Mouse (Mus musculus) layer of hippocampus, adult 9-11 months (tissue): ENCODE measurements around the gene Fbrs.
"Not testable (repeated sequence)": the region's sequence is repeated elsewhere in the genome, so short reads cannot be mapped to it uniquely, and the experiment has no call there.

ENCODE experiments used
- DNase-seq: peaks from one replicate; pipeline ENCODE4 v3.0.0; 2022

The Fbrs gene

DNA sequence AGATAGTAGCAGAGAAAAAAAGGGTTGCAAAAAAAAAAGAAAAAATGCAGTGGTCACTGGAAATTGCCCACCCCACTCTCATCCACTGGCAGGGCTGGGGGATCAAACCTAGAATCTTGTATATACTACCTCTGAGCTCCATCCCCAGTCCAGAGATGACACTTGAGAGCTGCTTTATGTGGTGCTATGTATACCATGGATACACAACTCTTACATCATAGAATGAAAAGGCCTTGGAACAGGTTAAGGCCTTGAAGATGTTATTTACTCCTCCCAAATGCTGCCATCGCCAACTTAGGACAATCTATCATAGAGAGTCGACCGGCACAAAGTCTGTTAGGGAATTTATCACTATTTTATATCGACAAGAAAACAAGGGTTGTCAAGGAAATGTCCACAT, 2.1 kb upstream of the Fbrs start:
- no peak for DNase-seq

DNA sequence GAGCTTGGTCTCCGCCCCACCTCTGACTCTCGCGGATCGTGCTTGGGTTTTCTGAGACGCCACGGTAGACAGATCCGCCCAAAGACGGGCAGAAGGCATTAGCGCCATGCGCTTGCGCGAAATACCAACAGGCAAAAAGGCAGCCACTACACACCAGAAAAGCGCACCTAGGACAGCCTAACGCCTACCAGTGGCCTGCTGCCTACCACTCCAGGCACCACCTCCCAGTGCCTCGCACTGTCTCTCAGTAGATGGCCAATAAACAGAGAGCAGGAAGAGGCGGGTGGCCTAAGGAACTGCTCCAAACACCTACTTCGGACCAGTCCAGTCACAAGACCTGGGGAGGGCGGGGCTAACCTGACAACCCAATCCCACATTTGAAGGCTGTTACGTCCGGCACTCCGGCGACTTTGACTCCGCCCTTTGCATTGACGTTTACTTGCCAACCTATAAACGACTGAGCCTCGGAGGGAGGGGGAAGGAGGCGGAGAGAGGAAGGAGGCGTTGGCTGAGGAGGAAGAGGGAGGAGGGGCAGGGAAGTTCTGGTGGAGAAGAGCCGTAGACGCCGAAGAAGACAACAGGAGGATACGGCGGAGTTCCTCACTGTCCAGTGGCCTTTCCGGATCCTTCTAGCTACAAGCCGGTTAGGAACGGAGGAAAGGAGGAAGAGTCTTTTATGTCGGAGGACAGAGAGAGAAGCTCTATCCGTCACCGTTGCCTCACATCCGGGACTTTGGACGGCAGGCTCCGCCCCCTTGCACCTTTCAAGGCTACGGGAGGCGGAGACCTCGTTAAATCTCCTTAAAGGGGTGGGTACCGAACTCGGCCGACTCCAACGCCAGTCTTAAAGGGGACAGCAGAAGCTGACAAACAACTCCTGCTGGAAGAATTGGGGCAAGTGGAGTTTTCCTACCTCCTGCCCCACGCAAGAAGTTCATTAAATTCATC, 1.0 kb upstream of the Fbrs start:
- DNase-seq = peak; percentile 100

DNA sequence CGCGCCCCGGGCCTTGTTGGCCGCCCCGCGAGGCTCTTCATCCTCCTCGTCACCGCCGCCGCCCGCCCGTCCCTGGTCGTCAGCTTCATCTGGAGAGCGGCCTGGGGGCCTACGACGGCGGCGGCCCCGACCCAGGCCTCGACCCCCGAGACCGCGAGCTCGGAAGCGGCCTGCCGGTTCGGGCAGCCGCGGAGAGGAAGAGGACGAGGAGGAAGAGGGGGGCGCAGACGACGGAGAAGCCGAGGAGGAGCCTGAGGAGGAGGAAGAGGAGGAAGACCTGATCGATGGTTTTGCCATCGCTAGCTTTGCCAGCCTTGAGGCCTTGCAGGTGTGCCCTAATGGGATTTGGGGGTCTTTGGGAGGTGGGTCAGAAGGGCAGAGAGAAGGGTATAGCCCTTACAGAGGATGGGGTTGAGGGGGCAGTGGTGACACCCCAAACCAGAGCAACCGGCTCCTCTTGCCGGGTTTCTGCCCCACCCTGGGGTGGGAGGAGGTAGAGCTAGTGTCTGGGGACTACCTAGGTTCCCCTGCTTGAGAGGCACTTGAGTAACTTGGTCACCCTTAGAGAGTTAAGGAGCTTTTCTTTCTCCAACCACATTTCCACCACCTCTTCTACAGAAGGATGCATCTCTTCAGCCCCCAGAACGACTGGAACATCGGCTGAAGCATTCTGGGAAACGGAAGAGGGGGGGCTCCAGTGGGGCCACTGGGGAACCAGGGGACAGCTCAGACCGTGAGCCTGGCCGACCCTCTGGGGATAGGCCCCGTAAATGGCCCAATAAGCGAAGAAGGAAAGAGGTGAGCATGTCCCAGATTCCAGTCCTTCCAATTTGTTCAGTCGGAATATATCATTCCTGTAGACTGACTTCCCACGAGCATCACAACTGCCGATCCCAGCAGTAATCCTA, 573 bp downstream of the Fbrs start:
- DNase-seq = no peak

DNA sequence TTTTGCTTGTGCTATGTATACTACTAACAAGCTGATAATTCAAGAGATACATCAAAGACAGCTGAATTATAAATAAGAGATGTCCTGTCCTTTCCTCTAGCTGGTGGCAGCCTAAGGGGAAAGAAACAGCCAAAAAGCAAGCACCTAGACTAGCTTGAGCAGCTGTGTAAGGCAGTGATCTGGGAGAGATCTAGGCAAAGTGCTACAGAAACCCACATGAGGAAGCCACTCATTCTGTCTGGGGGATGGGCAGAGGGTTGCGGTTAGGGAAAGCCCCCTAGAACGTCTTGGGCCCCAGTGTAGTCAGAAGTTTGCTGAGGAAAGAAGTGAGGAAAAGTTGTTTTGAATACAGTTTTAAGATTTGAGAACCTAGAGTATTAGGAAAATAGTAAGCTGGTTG, 1.3 kb downstream of the Fbrs start:
- DNase-seq = peak; percentile 32

DNA sequence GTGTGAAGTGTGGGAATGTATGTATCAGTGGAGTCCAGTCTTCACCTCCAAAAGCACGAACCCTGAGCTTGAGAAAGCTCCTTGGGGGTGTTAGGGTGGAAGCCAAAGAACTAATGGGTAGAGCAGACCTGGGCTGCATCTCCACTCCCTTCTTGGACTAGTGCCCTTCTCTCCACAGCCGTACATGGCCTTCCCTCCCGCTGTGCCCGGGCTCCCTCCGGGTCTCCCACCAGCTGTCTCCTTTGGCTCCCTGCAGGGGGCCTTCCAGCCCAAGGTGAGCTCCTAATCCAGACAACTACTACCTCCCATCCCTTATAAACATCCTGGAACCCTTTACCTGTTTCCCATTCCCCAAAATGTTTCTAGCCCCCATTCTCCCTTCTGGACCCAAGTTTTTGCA, 6.4 kb downstream of the Fbrs start:
- no peak for DNase-seq

DNA sequence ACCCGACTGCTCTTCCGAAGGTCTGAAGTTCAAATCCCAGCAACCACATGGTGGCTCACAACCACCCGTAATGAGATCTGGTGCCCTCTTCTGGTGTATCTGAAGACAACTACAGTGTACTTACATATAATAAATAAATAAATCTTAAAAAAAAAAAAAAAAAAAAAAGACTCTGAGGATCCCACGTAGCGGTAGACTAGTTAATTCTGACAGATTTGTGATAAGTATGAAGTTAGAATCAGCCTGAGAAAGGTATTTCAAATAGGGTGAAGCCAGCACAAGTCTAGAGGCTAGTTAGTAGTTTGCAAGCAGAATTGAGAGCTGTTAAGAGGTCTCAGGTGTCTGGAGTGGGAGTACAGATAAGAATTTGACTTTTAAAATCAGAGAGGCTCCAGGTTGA, 9.4 kb downstream of the Fbrs start:
- not testable (repeated sequence) for DNase-seq

DNA sequence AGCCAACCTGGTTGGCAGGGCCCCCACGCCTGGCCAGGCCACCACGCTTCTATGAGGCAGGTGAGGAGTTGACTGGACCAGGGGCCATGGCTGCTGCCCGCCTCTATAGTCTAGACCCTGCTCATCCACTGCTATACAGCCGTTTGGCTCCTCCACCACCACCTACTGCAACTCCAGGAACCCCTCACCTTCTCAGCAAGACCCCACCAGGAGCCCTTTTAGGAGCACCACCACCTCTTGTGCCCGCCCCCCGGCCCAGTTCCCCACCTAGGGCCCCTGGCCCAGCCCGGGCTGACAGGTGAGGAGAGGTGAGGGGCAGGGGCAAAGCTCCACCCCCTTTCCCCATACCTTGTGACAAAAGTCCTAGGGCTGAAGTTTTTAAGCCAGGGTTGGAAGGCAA, 11.0 kb downstream of the Fbrs start:
- DNase-seq = no peak

DNA sequence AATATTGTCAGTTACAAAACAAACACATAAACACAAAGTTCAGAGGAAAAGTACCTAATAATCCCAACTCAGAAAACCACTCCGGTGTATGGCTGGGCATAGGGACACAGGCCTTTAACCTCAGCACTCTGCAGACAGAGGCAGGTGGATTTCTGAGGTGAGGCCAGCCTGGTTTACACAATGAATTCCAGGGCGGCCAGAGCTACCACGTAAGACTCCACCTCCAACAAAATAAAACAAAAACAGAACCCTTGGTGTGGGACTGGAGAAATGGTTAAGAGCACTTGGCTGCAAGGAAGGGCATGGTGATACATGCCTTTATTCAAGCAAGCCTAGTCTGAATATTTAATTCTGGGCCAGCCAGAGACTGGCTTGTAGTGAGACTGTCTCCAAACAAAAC, 12.8 kb downstream of the Fbrs start:
- no peak for DNase-seq

DNA sequence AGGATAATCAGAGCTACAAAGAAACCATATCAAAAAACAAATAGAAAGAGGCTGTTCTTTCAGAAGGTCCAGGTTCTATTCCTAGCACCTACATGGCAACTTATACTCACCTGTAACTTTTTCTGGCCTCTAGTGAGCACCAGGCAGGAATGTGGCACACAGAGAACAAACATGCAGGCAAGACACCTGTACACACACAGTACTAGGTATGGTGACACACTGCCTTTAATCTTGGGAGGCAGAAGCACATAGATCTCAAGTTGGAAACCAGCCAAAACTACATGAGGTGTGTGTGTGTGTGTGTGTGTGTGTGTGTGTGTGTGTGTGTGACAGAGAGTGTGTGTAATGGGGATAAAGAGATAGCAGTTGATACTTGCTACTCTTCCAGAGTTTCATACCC, 15.6 kb downstream of the Fbrs start:
- no peak for DNase-seq

DNA sequence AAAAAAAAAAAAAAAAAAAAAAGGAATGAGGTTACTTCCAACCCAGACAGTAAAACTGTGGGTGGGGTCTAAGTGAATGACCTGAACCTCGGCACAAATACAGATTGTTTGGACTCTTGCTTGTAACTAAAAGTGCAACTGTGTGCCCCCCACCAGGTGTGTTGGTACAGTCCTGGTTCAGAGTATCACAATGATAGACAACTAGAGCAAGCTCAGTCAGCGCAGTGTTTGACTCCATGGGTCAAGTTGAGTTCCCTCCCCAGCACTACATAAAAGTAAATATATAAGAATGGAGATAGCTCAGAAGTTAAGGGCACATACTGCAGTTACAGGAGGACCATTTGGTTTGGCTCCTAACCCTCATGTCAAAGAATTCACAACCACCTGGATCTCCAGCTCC, 18.4 kb downstream of the Fbrs start:
- no peak for DNase-seq

DNA sequence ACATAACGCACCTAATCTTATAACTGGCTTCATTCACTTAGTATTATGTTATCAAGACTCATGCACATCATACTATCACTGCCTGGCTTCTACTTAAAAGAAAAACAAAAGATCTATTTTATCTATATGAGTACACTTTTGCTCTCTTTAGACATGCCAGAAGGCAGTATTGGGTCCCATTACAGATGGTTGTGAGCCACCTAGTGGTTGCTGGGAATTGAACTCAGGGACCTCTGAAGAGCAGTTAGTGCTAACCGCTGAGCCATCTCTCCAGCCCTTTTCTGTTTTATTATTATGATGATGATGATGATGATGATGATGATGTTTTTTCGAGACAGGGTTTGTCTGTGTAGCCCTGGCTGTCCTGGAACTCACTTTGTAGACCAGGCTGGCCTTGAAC, 19.4 kb downstream of the Fbrs start:
- no peak for DNase-seq

DNA sequence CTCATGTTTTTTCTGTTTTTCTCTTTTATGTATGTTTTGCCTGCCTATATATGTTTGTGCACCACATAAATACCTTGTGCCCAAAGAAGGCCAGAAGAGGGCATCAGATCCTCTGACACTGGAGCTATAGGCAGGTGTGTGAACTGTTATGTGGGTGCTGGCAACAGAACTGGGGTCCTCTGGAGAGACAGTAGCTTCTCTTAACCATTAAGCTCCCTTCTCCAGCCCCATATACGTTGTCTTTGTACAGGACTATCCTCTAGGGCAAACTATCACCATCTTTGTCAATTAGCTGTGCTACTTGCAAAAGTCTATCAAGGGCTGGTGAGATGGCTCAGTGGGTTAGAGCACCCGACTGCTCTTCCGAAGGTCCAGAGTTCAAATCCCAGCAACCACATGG, 29.3 kb downstream of the Fbrs start:
- no peak for DNase-seq

DNA sequence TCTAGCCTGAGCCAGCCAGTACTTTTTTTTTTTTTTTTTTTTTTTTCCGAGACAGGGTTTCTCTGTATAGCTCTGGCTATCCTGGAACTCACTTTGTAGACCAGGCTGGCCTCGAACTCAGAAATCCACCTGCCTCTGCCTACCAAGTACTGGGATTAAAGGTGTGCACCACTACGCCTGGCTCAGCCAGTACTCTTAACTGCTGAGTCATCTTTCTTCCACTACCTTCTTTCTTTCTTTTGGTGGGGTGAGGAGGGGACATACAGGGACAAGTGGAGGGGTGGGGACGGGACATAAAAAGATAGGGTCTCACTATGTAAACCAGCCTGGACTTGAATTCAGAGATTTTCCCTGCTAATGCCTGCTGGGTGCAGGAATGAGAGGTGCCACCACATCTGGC, 30.8 kb downstream of the Fbrs start:
- not testable (repeated sequence) for DNase-seq

DNA sequence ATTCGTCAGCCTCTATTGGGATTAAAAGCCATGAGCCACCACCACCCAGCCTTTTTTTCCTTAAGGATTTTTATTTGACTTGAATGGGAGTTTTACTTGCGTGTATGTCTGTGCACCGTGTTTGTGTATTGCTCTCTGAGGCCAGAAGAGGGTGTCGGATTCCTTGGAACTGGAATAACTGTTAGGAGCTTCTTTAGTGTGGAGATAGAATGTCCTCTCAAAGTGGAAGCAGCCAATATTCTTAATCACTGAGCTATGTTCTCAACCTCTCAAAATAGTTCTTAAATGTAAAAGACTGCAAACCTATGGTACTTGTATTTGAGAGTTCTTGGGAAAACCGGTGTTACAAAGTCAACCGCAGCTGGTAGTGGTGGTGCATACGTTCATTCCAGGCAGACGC, 32.2 kb downstream of the Fbrs start:
- no peak for DNase-seq

DNA sequence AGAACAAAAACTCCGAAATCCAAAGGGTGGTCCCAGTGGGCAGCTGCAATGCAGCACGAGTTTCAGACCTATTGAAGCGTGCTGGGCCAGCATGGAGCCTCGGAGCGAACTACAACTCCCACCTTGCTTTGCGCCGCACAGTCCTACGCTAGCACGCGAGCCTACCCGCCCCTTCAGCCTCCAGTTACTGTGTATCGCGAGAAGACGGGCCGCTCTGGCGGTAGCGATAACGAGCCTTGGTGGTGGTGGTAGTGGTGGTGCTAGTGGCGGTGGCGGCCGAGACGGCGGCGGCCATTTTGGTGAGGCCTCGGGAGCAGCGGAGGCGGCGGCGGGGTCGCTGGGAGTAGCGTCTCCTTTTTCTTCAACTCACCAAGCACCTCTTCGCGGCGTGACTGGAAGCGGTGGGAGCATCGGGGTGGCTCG, 32.8 kb downstream of the Fbrs start, which contains the start of gene Srcap:
TSS of gene Srcap (plus strand) at position 176 of the 423 bp plus-strand sequence.
- peak; percentile 98 for DNase-seq

DNA sequence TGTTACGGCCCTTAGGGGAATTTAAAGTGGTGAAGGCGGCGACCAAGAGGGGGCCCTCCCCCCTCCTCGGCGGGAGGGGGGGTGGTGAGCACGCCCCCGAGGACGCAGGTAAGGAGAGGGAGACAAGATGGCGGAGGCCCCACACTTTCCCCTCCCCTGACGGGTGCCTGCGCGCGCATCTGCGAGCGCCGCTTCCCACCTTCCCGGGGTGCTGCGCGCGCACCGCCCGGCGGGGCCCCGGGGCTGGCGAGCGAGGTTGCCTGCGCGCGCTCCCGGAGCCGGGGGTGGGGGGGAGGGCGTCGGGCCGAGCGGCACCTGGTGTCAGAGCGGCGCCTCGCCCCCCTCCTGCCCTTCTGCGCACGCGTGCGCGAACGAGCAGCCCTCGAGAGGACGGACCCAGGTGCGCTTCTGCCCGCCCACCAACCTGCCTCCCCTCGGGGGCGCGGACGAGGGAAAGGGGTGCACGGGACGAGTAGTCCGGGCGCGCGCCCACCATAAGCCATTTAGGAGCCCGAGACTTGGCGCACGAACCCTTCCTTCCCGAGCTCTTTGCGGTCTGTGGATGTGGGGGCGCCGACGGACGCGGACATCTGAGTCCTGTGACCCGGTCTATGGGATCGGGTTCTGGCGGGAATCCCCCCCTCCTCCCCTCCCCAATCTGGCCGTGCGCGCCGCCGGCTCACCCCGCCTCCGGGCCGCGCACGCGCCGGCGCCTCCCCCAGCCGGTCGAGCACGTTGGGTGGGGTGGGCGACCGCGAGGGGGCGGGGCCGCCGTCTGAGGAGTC, 33.4 kb downstream of the Fbrs start:
- peak; percentile 92 for DNase-seq

DNA sequence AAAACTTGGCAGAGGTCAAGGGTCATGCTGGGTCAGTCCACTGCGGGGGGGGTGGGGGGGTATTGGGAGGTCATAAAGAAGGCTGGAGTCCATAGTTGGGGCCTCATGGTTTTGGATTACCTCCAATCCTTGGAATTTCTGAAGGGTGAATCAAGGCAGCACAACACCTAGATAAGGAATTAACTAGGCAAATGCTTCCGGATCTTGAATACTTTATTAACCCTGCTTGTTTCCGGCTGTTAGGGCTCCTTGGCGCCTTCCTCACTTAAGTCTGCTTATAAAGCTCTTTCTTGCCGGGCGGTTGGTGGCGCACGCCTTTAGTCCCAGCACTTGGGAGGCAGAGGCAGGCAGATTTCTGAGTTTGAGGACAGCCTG, 34.0 kb downstream of the Fbrs start:
- peak; percentile 24 for DNase-seq

DNA sequence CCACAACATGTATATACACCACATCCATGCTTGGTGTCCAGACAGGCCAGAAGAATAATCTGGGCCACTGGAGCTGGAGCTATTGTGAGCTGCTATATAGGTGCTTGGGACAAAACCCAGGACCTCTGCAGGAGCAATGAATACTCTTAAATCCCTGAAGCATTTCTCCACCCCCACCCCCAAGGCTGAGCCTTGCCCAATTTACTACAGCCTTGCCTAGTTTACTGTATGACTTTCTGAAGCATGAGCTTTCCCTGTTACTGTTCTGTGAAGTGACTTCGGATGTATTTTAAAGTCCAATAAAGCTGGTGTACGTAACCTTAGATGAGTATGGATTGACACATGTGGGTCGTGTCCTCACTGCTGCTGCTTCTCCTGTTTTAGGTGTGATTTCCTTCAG, 34.8 kb downstream of the Fbrs start:
- no peak for DNase-seq

DNA sequence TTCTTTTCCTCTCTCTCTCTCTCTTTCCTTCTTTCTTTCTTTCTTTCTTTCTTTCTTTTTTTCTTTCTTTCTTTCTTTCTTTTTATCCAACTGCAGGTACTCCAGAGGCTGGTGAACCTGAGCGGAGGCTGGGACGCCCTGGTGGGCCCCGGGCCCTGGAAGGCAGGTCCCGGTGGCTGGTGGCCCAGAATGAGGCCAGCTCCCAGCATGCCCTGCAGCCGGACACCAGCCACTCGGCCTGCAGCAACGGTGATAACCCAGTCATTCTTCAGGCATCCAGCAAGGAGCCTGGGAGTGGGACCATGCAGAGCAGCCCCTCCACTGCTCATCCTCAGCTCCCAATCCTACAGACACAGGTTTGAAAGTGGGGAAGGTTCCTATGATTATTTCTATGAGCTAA, 36.8 kb downstream of the Fbrs start:
- no peak for DNase-seq

DNA sequence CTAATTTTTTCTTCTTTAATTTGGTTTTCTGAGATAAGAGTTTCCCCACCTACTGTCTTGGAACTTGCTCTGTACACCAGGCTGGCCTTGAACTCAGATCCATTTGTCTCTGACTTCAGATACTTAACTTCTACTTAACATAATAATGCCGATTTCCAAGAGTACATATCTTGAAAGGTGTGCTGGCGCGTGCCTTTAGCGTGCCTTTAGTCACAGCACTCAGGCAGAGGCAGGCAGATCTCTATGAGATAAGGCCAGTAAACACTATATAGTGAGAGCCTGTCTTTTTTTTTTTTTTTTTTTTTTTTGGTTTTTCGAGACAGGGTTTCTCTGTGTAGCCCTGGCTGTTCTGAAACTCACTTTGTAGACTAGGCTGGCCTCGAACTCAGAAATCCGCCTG, 37.3 kb downstream of the Fbrs start:
- no peak for DNase-seq

DNA sequence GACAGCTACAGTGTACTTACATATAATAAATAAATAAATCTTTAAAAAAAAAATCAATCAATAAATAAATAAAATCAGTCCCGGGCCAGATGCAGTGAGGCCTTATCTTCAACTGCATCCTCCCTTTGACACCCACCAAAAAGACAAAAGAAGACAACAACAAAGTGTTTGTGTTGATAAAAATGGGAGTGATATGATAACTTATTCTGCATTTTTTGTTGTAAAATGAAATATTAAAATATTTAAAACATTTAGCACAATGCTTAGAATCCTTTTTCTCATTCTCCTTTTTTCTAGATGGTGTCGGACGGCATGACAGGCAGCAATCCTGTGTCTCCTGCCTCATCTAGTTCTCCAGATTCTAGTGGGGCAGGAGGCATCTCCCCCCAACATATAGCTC, 40.3 kb downstream of the Fbrs start, which contains the start of gene Gm42715:
TSS of gene Gm42715 (plus strand) at position 301 of the 400 bp plus-strand sequence.
- no peak for DNase-seq
